Mouse (Mus musculus) layer of hippocampus, postnatal 10 days (tissue): ENCODE results near the gene Wipi2. TPM values are rescaled to one million over a fixed set of nuclear protein-coding genes. Genes with fewer than 3 reads are reported as not detected.

Experiments used
- DNase-seq, 2 experiments: peaks; one replicate each; pipeline ENCODE4 v3.0.0; 2021; ENCODE audit warnings: low spot score in 2 of 2
- total RNA-seq, 2 experiments: library from RNA; stranded (reverse); gene quantifications; 2 replicates each; pipeline ENCODE4 v1.2.3; 2021

Wipi2 gene
- total RNA-seq, 2 experiments from 2014 or later = 71.1 to 74.5 TPM

GRCm38 (mm10) chr5:142629663-142630025 lies 2.1 kb downstream of the Wipi2 start:
- no peak for DNase-seq

DNA sequence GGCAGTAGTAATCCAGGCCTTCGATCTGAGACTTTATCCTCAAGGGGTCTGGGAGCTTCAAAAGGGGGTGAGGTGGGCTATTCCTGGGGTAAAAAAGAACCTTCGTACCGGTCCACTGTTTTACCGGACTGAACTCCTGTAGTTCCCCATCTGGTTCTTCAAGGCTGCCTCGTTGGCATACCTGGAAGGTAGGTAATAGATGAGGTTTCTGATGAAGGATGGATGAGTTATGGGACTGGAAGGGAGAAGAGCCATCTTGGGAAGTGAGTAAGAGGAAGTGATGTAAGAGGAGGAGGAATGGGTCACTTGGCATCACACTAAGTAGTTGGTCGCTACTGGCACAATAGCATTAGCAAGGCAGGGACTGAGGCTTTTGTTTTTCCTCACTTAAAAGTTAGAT lies 2.7 kb downstream of the Wipi2 start:
- DNase-seq = peak in 1 of 2 experiments; percentile 27

GRCm38 (mm10) chr5:142637823-142638222 lies 10.3 kb downstream of the Wipi2 start:
- no peak for DNase-seq

DNA sequence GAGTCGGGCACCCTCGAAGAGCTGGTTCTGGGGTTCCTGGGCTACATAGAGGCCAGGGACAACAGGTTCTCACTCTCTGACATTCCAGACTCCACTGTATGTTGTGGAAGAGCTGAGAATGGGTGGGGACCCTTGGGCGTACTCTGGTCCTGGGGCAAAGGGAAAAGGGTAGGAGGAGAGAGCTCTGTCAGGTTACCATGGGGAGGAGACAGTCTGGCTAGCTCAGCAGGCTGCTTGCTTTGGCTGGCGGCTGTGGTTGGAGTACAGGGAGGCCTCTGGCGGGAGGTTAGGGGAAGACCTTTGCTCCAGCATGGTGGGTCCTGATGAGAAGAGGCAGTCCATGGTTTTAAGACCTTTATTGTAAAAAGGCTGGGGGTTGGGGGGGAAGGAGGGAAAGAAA lies 12.6 kb downstream of the Wipi2 start:
- DNase-seq = no peak

DNA sequence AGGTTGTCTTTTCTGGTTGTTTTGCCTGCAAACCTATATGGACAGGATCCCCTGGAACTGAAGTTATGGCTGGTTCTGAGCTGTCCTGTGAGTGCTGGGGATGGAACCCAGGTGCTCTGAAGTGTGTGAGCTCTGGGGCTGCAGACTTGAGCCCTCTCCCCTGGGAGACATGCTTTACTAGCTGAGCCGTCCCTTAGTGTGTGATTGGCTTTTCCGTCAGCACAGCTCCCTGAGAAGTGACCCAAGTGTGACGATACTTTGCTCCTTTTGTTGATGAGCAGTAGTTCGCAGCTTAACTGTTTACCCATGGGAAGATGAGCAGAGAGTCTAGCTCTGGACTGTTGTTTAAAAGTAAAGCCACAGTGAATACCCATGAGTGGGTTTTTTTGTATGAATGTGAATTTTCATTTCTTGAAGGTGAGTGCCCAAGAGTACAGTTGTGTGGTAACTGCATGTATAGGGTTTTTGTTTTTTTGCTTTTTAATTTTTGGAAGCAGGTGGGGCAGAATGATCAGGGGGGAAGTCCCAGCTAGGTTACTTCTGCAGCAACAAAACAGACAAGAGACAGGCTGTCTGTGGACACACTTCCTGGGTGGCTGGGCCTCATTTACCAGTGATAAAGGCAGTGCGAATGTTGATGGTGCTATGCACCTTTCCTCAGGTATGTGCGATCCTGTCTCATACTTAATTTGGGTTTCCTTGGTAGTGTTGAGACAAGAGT lies 14.0 kb downstream of the Wipi2 start:
- DNase-seq = no peak

DNA sequence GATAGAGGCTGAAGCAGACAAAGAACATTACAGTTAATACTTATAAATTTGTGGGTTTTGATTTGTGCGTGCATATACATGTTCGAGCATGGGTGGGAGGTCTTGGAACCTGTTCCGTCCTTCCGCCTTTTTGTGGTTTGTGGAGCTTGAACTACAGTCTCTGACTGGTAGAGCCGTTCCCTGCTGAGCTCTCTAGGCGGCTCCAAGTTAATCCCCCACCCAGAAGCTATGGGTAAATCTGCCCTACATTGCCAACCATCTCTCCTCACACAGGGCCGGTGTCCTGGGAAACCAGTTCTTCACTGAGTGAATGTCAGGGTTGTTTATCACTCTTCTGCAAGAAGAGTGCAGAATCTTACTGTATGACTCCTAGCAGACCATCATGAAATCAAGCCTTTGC lies 20.7 kb downstream of the Wipi2 start:
- DNase-seq = no peak

GRCm38 (mm10) chr5:142649460-142650050 lies 22.1 kb downstream of the Wipi2 start:
- no peak for DNase-seq

GRCm38 (mm10) chr5:142650390-142650789 lies 22.9 kb downstream of the Wipi2 start:
- DNase-seq = no peak

GRCm38 (mm10) chr5:142650794-142651497 lies 23.4 kb downstream of the Wipi2 start:
- DNase-seq = no peak

DNA sequence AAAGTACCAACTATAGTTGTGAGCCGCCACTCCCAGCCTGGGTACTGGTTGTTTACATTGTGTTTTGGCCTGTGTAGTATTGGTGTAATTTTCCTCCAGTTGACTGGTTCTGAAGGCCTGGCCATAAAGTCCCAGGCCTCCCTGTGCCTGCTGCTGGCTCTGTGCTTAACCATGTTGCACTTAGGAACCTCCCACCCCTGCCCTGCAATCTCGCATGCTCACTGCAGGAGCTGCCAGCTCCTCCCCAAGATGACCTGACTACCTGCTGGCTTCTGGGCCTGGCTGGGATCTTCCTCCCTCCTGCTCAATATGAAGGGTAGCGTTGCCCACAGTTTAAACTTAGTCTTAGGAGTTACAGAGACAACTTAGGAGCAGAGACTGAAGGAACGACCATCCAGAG lies 24.8 kb downstream of the Wipi2 start:
- no peak for DNase-seq

DNA sequence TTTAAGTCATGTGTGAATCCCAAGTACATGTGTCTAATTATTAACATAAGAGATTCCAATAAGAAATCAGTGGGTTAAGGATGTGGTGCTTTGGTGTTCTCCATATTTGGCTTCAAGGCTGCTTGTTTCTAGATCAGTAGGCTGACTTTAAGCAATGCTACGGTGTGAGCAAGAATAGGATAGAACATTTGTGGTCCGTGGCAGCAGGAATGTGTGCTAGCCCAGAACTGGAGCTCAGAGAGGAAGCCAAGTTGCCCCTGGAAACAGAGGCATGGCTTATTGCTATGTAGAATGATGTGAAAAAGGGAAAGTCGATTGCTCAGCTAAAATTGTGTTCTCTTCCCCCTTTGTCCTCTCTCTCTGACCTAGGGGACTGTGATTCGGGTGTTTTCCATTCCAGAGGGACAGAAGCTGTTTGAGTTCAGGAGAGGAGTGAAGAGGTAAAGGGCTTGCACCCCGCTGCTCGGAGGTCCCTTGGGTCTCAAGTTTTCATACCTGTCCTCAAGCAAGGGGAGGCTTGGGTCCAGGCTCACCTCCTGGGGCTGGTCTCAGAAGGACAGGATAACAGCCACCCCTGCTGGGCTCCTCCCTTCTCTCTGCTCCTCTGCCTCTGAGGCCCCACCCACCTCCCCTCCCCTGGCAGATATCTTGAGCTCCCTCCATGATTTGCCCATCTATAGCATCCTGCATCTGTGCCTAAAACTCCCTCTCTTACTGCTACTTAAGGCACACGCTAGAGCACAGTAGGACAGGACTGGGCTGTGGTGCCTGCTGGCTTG lies 33.3 kb downstream of the Wipi2 start:
- DNase-seq = peak in 1 of 2 experiments; percentile 28

- no peak for DNase-seq
Observed at GRCm38 (mm10) chr5:142667921-142668320, 40.4 kb downstream of the Wipi2 start.

GRCm38 (mm10) chr5:142668556-142669263 lies 41.2 kb downstream of the Wipi2 start:
- DNase-seq = no peak

- peak in 1 of 2 experiments; percentile 28 for DNase-seq
Observed at GRCm38 (mm10) chr5:142669726-142670125, 42.2 kb downstream of the Wipi2 start.

DNA sequence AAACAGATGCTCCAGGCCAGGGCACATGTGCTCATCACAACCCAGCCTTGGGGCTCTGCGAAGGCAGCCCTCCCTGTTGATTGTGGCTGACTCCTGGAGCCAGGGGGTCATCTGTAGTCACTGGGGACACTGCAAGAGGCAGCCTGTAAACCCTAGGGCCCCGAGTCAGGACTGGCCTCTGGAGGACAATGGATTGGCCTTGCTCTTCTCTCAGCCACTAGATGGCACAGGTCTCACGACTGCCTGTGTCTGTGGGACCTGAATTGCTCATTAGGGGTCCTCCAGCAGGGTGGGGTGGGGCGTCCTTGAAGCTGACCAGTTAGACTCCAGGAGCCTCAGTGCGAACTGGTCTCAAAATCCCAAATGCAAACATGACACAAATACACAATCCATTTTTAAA lies 45.6 kb downstream of the Wipi2 start:
- DNase-seq = peak; percentile 32 to 52

DNA sequence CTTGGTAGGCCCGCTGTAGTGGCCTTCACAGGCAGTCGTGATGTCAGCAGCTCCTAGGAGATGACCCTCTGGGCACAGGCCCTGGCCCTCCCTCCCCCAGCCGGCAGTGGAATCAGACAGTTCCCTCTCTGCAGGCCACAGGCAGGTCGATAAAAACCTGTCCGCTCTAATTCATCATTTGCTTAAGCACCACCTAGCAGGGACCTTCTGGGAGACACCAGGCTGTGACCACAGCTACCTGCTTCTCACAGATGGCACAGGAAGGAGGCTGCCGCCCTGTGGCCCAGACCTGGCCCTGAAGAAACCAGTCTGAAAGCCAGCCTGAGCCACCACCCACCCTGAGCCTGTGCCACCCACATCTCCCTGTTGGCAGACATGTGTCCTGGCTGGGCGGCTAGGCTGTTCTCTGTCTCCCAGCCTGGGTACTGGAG lies 50.7 kb downstream of the Wipi2 start:
- no peak for DNase-seq

DNA sequence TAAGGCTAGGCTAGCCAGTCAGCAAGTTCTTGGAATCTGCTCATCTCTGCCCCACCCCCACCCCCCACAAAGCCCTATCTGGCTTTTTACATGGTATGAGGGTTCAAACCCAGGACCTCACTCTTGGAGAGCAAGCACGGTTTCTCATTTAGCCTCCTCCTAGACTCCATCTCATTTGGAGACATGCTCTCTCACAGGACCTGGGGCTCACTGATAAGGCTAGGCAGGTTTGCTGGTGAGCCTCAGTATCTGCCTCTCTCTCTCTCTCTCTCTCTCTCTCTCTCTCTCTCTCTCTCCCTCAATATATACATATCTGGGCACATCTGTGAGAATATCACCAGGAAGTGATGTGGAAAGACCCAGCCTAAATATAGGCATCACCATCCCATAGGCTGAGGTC lies 51.6 kb downstream of the Wipi2 start:
- no peak for DNase-seq

DNA sequence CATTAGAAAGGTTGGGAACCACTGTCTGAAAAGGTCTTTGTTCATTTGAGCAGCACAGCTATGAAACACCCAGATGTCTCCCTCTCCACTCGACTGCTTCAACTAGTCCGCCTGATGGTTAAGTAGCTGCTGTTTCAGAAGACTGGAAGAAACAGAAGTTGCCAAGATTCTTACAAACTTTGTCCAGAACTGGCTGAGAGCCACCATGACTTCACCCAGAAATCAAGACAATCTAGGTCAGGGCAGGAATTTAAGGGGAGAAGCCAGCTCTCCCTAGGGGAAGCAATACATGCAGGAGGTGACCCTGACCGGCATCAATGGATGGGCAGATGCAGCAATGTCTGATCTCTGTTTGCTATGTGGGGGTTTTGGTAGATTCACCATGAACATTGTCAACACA lies 54.4 kb downstream of the Wipi2 start:
- no peak for DNase-seq

GRCm38 (mm10) chr5:142682529-142682928 lies 55.0 kb downstream of the Wipi2 start:
- no peak for DNase-seq

DNA sequence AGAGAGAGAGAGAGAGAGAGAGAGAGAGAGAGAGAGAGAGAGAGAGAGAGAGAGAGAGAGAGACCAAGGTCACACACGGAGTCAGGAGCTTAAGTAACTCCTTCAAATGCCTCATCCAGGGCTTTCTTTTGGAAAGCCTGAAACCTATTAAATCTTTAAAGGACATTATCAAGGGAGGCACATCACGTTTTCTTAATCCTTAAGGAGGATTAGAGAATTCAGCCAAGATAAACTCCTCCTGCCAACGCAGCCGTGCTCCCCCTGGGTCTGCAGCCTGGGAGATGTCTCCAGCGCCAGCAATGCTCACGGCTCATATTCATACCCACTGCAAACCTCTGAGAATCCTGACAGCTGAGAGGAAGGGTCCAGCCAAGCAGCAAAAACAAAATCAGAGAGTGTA lies 61.4 kb downstream of the Wipi2 start:
- DNase-seq = no peak

GRCm38 (mm10) chr5:142690343-142690742 lies 62.8 kb downstream of the Wipi2 start:
- DNase-seq = no peak
